Mouse (Mus musculus) heart, embryonic 13.5 days (tissue): ENCODE results near the gene Plcxd2. TPM values are rescaled to one million over a fixed set of nuclear protein-coding genes. Genes with fewer than 3 reads are reported as not detected.
A peak's percentile ranks its signal among the peaks of the same experiment; 100 is the strongest.

Source experiments
- ATAC-seq: fragments of 200-750 bp; cut with Nextera tagmentation; 2 replicates; pipeline ENCODE4 v1.8.0; 2017; ENCODE audit warnings: moderate TSS enrichment; ENCODE audit not compliant: insufficient number of reproducible peaks, low FRiP score, low TSS enrichment; ENCODE audit errors: extremely low read depth
- H3K27ac ChIP-seq: fragments of 300-500 bp; sonication (generic); replicated peaks from 2 replicates; pipeline ENCODE4 v1.5.1; 2015; ENCODE audit warnings: moderate library complexity, mild to moderate bottlenecking, inconsistent platforms
- H3K27me3 ChIP-seq: fragments of 300-500 bp; sonication (generic); replicated peaks from 2 replicates; pipeline ENCODE4 v1.6.1; 2015; ENCODE audit warnings: mild to moderate bottlenecking, inconsistent platforms
- H3K36me3 ChIP-seq: fragments of 300-500 bp; sonication (generic); 2 replicates; pipeline ENCODE4 v1.6.1; 2015; ENCODE audit warnings: mild to moderate bottlenecking, inconsistent platforms
- H3K4me1 ChIP-seq: fragments of 300-500 bp; sonication (generic); 2 replicates; pipeline ENCODE4 v1.6.1; 2015; ENCODE audit warnings: inconsistent platforms
- H3K4me2 ChIP-seq: fragments of 300-500 bp; sonication (generic); 2 replicates; pipeline ENCODE4 v1.6.1; 2015; ENCODE audit warnings: inconsistent platforms, mild to moderate bottlenecking, moderate library complexity
- H3K4me3 ChIP-seq: fragments of 300-500 bp; sonication (generic); 2 replicates; pipeline ENCODE4 v1.5.1; 2015; ENCODE audit warnings: moderate library complexity, mild to moderate bottlenecking, inconsistent platforms
- H3K9ac ChIP-seq: fragments of 300-500 bp; sonication (generic); 2 replicates; pipeline ENCODE4 v1.6.1; 2015; ENCODE audit warnings: inconsistent platforms, mild to moderate bottlenecking, moderate library complexity
- H3K9me3 ChIP-seq: fragments of 300-500 bp; sonication (generic); 2 replicates; pipeline ENCODE4 v1.6.1; 2016; ENCODE audit warnings: inconsistent platforms
- WGBS: fragments of 180-500 bp; shearing (Covaris S2); methylation state at CpG from one replicate; pipeline ENCODE4 v1.1.7; 2015; ENCODE audit warnings: mixed read lengths; 5-methylcytosine and 5-hydroxymethylcytosine counted together
- polyA plus RNA-seq: library from polyadenylated mRNA; unstranded; fragments of >200 nt; fragmentation: Nextera tagmentation; extraction: Ambion mirVana; gene quantifications from 2 replicates; pipeline ENCODE4 v1.2.1, GENCODE M21; 2015

Plcxd2 gene
- 0.40 and 0.59 TPM in 2 replicates for polyA plus RNA-seq

- H3K36me3 ChIP-seq = no peaks in the 10 kb centered on the region
- H3K9me3 ChIP-seq = no peaks in the 10 kb centered on the region
- peak within 1 kb of the TSS; percentile 62 for H3K4me3 ChIP-seq
- peak within 1 kb of the TSS; percentile 53 for H3K27ac ChIP-seq
- peak within 1 kb of the TSS; percentile 87 for H3K4me2 ChIP-seq
- ATAC-seq = peak; percentile 97
- H3K27me3 ChIP-seq = peaks cover 9% of the 10 kb centered on the region; the same call in 1 of the 2 replicates
- peak within 1 kb of the TSS; percentile 84 for H3K9ac ChIP-seq
- WGBS = under 1% methylated on average over 39 of the region's 39 CpGs
- peaks cover 13% of the 10 kb centered on the region for H3K4me1 ChIP-seq
Measured at GRCm38 (mm10) chr16:46010153-46010905, at the start of gene Plcxd2. Gene Plcxd2 (minus strand): TSS chr16:46010218.

DNA sequence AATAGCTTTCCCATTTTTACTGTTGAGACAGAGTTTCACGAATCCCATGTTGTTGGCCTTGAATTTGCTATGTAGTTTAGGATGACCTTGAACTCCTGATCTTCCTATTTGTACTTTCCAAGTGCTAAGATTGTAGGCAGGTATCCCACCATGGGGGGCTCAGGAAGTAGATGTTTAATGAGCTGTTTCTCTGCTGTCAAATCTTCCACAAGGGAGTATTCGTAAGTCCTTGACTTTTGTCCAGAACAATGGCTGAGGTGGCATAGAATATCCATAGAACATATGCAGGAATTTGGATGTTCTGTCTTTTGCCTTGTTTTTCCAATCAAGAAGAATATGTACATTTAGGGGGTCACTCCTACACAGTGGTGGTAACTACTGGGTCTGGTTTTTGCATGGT, 36.9 kb upstream of the Plcxd2 start:
- H3K9me3 ChIP-seq = no peaks in the 10 kb centered on the region
- H3K4me2 ChIP-seq = no peak overlapping the region
- H3K4me3 ChIP-seq = no peak overlapping the region
- no peaks in the 10 kb centered on the region for H3K36me3 ChIP-seq
- no peaks in the 10 kb centered on the region for H3K27me3 ChIP-seq
- ATAC-seq = no peak
- no peak overlapping the region for H3K9ac ChIP-seq
- H3K27ac ChIP-seq = no peak overlapping the region
- 69% methylated on average over 2 of the region's 2 CpGs for WGBS
- H3K4me1 ChIP-seq = no peaks in the 10 kb centered on the region

DNA sequence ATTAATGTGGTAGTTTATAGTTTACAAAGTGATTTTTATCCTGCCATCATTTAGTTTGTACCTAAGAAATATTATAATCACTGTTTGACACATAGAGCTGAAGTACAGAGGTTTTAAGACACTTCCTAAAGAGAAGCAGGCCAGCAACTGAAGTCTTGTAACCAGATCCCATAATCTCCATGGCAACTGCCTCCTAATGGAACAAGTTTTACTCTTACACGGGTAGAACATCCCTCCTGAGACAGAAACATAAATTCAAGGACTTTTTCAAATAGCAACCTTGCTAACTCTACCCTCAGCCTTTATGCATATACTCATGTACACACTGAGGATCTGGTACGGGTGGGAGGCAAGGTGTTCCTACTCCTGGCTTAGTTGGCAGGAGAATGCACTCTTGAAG, 26.2 kb upstream of the Plcxd2 start:
- Histone ChIP-seq H3K4me1 (no peaks in the 10 kb centered on the region), H3K9me3 (no peaks in the 10 kb centered on the region), H3K4me3 (no peak overlapping the region), H3K36me3 (no peaks in the 10 kb centered on the region), H3K27ac (no peak overlapping the region), H3K9ac (no peak overlapping the region), H3K4me2 (no peak overlapping the region), H3K27me3 (no peaks in the 10 kb centered on the region)
- no peak for ATAC-seq
- 57% methylated on average over 2 of the region's 2 CpGs for WGBS

DNA sequence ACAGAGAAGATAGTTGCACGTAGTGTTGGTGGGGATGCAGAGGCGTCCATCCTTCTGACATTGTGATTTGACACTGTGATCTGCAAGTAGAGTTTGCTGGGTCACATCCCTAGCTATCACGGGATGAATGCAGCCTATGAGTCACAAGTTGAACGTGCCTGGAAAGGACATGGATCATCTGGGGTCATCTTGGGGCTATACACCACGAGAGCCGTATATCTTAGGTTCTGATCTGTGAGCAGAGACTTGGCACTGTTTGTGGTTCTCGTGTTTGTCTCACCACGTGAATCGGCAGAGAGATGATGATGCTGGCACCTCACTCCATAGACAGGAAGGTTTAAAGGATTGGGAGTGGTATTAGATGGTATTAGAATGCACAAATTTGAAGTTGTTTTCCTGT, 23.9 kb upstream of the Plcxd2 start:
- H3K9ac ChIP-seq = no peak overlapping the region
- no peak overlapping the region for H3K4me2 ChIP-seq
- H3K4me3 ChIP-seq = no peak overlapping the region
- no peak overlapping the region for H3K27ac ChIP-seq
- H3K9me3 ChIP-seq = no peaks in the 10 kb centered on the region
- no peaks in the 10 kb centered on the region for H3K27me3 ChIP-seq
- no peaks in the 10 kb centered on the region for H3K4me1 ChIP-seq
- no peak for ATAC-seq
- WGBS = 63% methylated on average over 9 of the region's 9 CpGs
- H3K36me3 ChIP-seq = no peaks in the 10 kb centered on the region

DNA sequence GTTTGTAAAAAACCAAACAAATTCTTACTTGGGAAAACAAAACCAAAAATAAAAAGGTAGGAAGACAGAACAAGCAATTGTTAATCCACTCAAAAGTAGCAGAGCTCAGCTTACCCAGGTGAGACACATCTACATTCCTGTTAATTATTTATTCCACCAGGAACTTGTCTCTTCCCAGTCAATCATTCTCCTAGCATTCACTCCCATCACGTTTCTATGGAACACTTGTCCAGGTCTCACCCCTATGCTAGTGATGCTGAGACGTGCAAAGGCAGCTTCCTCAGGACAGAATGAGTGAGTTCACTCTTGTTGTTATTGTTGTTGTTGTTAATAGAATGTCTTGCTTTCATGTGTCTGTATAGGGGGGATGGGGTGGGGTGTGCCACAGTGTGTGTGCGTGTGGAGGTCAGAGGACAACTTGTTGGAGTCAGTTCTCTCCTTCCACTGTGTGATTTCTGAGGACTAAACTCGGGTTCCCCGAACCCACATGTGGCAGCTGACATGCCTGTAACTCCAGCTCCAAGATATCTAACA, 13.0 kb upstream of the Plcxd2 start:
- H3K4me2 ChIP-seq = no peak overlapping the region
- no peaks in the 10 kb centered on the region for H3K27me3 ChIP-seq
- no peaks in the 10 kb centered on the region; the same call in 1 of the 2 replicates for H3K4me1 ChIP-seq
- no peak for ATAC-seq
- no peaks in the 10 kb centered on the region for H3K36me3 ChIP-seq
- H3K27ac ChIP-seq = no peak overlapping the region
- H3K4me3 ChIP-seq = no peak overlapping the region
- no peaks in the 10 kb centered on the region for H3K9me3 ChIP-seq
- 59% methylated on average over 5 of the region's 5 CpGs for WGBS
- no peak overlapping the region for H3K9ac ChIP-seq

DNA sequence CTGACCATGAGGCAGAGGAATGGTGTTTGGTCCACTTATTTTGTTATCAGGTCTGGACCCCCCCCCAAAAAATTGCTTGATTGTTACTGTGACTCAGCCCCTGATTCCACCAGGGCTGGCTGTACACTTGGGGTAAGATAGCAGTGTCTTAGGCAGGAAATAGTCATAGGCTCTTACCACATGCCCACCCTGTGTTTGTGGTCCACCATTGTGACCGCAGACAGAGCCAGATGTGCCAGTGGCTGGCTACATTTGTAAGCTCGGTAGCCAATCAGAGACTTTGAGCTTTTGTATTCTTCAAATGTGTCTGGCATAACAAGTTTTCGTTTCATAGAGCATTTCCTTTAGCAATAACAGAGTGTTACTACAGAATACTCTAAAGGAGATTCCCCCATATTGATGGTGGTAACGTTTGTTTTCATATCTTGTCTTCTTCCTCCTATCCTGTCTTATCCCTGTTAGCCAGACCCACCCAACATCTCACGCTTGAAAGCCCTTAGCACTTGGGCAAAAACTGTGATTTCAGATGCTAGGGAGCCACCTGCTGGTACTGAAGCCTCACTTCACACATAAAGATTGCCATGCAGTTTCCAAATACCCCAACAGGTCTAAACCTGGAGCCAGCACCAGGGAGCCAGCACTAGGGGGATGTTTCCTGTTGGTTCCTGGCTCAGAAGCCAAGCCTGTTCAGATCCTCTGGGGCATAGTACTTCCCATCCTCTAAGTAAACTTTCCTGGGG, 12.3 kb upstream of the Plcxd2 start:
- no peak overlapping the region for H3K4me2 ChIP-seq
- H3K36me3 ChIP-seq = no peaks in the 10 kb centered on the region
- no peak overlapping the region for H3K27ac ChIP-seq
- H3K9ac ChIP-seq = no peak overlapping the region
- no peak for ATAC-seq
- WGBS = 47% methylated on average over 5 of the region's 5 CpGs
- H3K4me3 ChIP-seq = no peak overlapping the region
- H3K9me3 ChIP-seq = no peaks in the 10 kb centered on the region
- no peaks in the 10 kb centered on the region for H3K27me3 ChIP-seq
- no peaks in the 10 kb centered on the region; the same call in 1 of the 2 replicates for H3K4me1 ChIP-seq

GRCm38 (mm10) chr16:46021302-46021701, 11.3 kb upstream of the Plcxd2 start:
- Histone ChIP-seq H3K36me3 (no peaks in the 10 kb centered on the region), H3K9ac (no peak overlapping the region), H3K4me3 (no peak overlapping the region), H3K4me2 (no peak overlapping the region), H3K9me3 (no peaks in the 10 kb centered on the region), H3K4me1 (no peaks in the 10 kb centered on the region; the same call in 1 of the 2 replicates), H3K27ac (no peak overlapping the region), H3K27me3 (no peaks in the 10 kb centered on the region)
- no peak for ATAC-seq
- WGBS = 75% methylated on average over 2 of the region's 2 CpGs

- Histone ChIP-seq H3K4me1 (no peaks in the 10 kb centered on the region; the same call in 1 of the 2 replicates), H3K9me3 (no peaks in the 10 kb centered on the region), H3K27ac (no peak overlapping the region), H3K4me3 (no peak overlapping the region), H3K9ac (no peak overlapping the region), H3K4me2 (no peak overlapping the region), H3K27me3 (no peaks in the 10 kb centered on the region), H3K36me3 (no peaks in the 10 kb centered on the region)
- ATAC-seq = no peak
- WGBS = 64% methylated on average over 2 of the region's 2 CpGs
Measured at GRCm38 (mm10) chr16:46020396-46020795, 10.4 kb upstream of the Plcxd2 start.

GRCm38 (mm10) chr16:46019799-46020198, 9.8 kb upstream of the Plcxd2 start:
- Histone ChIP-seq H3K27me3 (no peaks in the 10 kb centered on the region), H3K9ac (no peak overlapping the region), H3K36me3 (no peaks in the 10 kb centered on the region), H3K4me3 (no peak overlapping the region), H3K9me3 (no peaks in the 10 kb centered on the region), H3K4me2 (no peak overlapping the region), H3K4me1 (no peaks in the 10 kb centered on the region; the same call in 1 of the 2 replicates), H3K27ac (no peak overlapping the region)
- 72% methylated on average over 4 of the region's 4 CpGs for WGBS
- no peak for ATAC-seq

DNA sequence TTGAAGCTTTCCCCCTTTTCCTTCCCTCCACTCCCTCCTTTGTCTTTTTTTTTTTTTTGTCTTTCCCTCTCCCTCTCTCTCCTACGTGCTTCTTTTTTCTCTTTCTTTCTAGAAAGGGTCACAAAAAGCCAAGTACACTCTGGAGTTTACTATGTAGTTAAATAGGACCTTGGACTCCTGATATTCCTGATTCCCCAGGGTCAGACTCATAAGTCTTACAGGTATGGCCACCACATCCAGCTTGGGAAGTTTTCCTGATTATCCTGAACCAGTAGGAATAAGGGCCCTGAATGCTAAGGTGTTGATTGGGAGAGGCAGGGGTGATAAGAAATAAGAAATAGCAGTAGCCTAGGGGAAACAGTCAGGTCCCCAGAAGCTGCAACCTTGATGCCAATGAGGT, 9.3 kb upstream of the Plcxd2 start:
- no peak overlapping the region for H3K4me2 ChIP-seq
- H3K4me3 ChIP-seq = no peak overlapping the region
- H3K36me3 ChIP-seq = no peaks in the 10 kb centered on the region
- H3K27me3 ChIP-seq = no peaks in the 10 kb centered on the region
- H3K4me1 ChIP-seq = no peaks in the 10 kb centered on the region; the same call in 1 of the 2 replicates
- no peak overlapping the region for H3K27ac ChIP-seq
- no peaks in the 10 kb centered on the region for H3K9me3 ChIP-seq
- 63% methylated on average over 1 of the region's 1 CpGs for WGBS
- ATAC-seq = no peak
- no peak overlapping the region for H3K9ac ChIP-seq

GRCm38 (mm10) chr16:46011696-46012095, 1.7 kb upstream of the Plcxd2 start:
- Histone ChIP-seq H3K27ac (no peak overlapping the region), H3K4me2 (no peak overlapping the region), H3K4me1 (peaks cover 13% of the 10 kb centered on the region), H3K27me3 (peaks cover 9% of the 10 kb centered on the region; the same call in 1 of the 2 replicates), H3K9ac (no peak overlapping the region), H3K36me3 (no peaks in the 10 kb centered on the region), H3K4me3 (no peak overlapping the region), H3K9me3 (no peaks in the 10 kb centered on the region)
- no peak for ATAC-seq
- WGBS = 78% methylated on average over 1 of the region's 1 CpGs
